Mouse (Mus musculus): ENCODE data around the gene 4930595D18Rik.

DNA sequence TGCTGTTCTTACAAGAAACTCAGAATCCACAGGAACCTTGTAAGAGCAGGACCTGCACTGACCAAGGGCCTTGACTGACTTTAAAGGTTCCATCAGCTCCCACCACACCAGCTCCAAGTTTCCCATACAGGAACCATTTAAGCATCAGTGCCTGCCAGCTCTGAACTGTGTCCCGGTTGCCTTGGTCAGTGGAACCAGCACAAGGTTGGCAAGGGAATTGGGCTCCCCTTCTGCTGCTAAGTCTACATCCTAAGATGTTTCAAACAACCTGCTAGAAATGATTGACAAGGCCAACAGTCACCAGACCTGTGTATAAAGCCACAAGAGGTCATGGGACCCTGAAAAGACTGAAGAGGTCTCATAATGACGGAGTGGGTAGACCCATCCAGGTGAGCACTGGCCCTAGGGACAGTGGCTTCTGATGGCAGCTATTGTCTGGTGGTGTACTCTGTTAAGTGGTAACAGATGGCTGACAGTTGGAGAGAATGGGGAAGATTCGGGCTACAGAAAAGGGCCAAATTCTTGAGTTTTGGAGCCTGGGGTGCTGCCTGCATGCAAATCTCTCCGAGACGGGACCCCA is 64.7 kb downstream of the 4930595D18Rik start:
- no peak for TF ChIP-seq CTCF (IDR thresholded peaks at IDR 0.05; ENCODE audit: low read depth)
- TF ChIP-seq EP300 (IDR thresholded peaks at IDR 0.05; ENCODE audit: low read depth), result no peak
